Mouse (Mus musculus): ENCODE data around the gene Zfp64. TPM values are rescaled to one million over a fixed set of nuclear protein-coding genes. Genes with fewer than 3 reads are reported as not detected.

Gene Zfp64
- polyA plus RNA-seq, 1 experiment from 2014 or later: 12.9 TPM

DNA sequence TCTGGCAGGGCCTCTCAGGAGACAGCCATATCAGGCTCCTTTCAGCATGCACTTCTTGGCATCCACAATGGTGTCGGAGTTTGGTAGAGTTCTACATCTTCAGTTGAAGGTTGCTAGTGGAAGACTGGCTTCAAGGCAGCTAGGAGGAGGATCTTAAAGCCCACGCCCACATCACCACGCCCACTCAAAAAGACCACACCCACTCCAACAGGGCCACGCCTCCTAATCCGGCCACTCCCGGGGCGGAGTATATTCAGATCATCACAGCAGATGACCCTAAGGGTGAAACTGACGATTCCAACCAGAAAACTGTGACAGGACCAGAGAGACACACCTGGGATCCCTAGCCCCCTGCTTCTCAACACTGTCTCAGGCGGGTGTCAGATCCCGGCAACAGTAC lies 89.0 kb downstream of the Zfp64 start:
- no peaks in the 10 kb centered on the region for H3K36me3 ChIP-seq (ENCODE audit: control insufficient read depth, insufficient read depth)
- no peak for ATAC-seq
- TF ChIP-seq CTCF (IDR thresholded peaks at IDR 0.05; ENCODE audit: low read depth): no peak
- H3K4me1 ChIP-seq (replicated peaks; ENCODE audit: control insufficient read depth, insufficient read depth, low read length): no peaks in the 10 kb centered on the region
- H3K4me2 ChIP-seq (replicated peaks; ENCODE audit: low read depth): no peak overlapping the region
- WGBS: 71% methylated on average over 10 of the region's 10 CpGs
- no peak overlapping the region for H3K9ac ChIP-seq (ENCODE audit: low read depth, low read length)
- H3K4me3 ChIP-seq (ENCODE audit: low read depth, low read length): no peak overlapping the region
- no peak overlapping the region for H3K27ac ChIP-seq (ENCODE audit: low read depth, low read length)
- no peaks in the 10 kb centered on the region for H3K27me3 ChIP-seq (replicated peaks; ENCODE audit: control insufficient read depth, insufficient read depth, low read length)
- no peaks in the 10 kb centered on the region for H3K9me3 ChIP-seq (ENCODE audit: control insufficient read depth)

DNA sequence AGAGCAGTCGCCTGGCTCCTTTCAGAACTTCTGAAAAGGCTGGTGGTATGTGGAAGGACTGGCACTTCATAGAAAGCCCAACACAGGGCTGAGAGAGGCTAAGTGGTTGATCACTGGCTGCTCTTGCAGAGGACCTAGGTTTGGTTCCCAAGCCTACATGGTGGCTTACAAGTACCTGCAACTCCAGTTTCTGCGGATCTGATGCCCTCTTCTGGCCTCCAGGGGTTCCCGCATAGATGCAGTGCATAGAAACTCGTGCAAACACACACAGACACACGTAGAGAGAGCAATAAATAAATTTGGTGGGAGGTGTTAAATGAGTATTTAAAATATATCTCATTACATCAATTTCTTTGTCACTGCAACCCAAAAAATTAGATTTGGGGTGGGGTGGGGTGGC lies 90.5 kb downstream of the Zfp64 start:
- no peak overlapping the region for H3K4me3 ChIP-seq (ENCODE audit: low read depth, low read length)
- no peak overlapping the region for H3K9ac ChIP-seq (ENCODE audit: low read depth, low read length)
- no peaks in the 10 kb centered on the region for H3K36me3 ChIP-seq (ENCODE audit: control insufficient read depth, insufficient read depth)
- no peak overlapping the region for H3K4me2 ChIP-seq (replicated peaks; ENCODE audit: low read depth)
- ATAC-seq: no peak
- TF ChIP-seq CTCF (IDR thresholded peaks at IDR 0.05; ENCODE audit: low read depth): peak; percentile 14; the same call in 1 of the 2 replicates
- no peaks in the 10 kb centered on the region for H3K4me1 ChIP-seq (replicated peaks; ENCODE audit: control insufficient read depth, insufficient read depth, low read length)
- no peak overlapping the region for H3K27ac ChIP-seq (ENCODE audit: low read depth, low read length)
- H3K9me3 ChIP-seq (ENCODE audit: control insufficient read depth): no peaks in the 10 kb centered on the region
- H3K27me3 ChIP-seq (replicated peaks; ENCODE audit: control insufficient read depth, insufficient read depth, low read length): no peaks in the 10 kb centered on the region
- WGBS: 80% methylated on average over 5 of the region's 5 CpGs

DNA sequence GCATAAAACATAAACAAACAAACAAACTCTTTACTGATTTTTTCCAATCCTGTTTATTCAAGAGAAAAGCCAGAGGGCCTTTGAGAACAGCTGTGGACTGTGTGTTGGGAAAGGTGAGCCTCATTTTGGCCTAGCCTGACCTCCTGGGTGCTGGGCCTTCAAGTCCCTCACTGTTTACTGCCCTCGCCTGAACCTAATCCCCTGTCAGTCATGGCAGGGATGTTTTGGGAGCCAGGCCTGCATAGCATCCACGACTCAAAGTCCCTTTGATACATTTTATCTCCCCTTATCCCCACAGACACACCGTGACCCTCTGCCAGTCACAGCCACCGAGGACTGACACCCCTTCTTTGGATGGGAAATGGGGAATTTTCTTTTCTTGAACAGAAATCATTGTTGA lies 92.7 kb downstream of the Zfp64 start:
- Histone ChIP-seq H3K4me3 (ENCODE audit: low read depth, low read length) (no peak overlapping the region), H3K36me3 (ENCODE audit: control insufficient read depth, insufficient read depth) (no peaks in the 10 kb centered on the region), H3K4me2 (replicated peaks; ENCODE audit: low read depth) (no peak overlapping the region), H3K9ac (ENCODE audit: low read depth, low read length) (no peak overlapping the region), H3K27ac (ENCODE audit: low read depth, low read length) (no peak overlapping the region), H3K4me1 (replicated peaks; ENCODE audit: control insufficient read depth, insufficient read depth, low read length) (no peaks in the 10 kb centered on the region), H3K9me3 (ENCODE audit: control insufficient read depth) (no peaks in the 10 kb centered on the region), H3K27me3 (replicated peaks; ENCODE audit: control insufficient read depth, insufficient read depth, low read length) (no peaks in the 10 kb centered on the region)
- ATAC-seq: no peak
- 62% methylated on average over 4 of the region's 4 CpGs for WGBS
- TF ChIP-seq CTCF (IDR thresholded peaks at IDR 0.05; ENCODE audit: low read depth): no peak

DNA sequence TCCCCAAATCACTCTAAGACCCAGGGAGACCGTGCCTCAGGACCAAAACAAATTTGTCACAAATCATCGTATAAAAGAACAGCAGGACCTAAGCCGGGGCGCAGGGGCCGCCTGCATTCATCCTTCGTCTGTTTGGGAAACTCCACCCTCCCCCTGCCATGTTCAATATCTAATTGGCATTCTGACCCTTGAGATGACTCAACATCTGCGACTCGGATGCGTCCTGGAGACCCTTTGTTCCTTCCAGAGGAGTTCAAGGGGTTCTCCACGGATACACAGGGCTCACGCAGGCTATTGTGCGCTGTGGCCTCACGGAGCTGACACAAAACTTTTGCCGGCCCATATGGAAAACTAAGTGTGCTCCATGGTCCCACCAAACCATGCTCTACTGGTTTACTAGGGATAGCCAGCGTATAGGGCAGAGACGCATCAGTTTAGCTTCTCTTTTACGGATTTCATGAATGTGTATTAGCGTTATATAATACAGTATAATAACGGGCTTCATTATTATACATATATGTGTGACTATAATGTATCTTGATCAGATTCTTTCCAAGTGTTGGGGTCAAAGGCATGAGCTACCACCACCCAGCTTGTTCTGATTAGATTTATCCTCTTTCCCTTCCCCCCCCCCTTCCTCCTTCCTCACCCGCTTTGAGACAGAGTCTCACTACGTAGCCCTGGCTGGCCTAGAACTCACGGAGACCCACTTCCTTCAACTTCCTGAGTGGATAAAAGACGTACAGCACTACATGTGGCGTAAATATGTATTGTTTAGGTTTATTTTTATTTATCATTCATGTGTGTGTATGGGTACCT lies 94.3 kb downstream of the Zfp64 start:
- Histone ChIP-seq H3K4me3 (ENCODE audit: low read depth, low read length) (no peak overlapping the region), H3K27me3 (replicated peaks; ENCODE audit: control insufficient read depth, insufficient read depth, low read length) (no peaks in the 10 kb centered on the region), H3K36me3 (ENCODE audit: control insufficient read depth, insufficient read depth) (no peaks in the 10 kb centered on the region), H3K9me3 (ENCODE audit: control insufficient read depth) (no peaks in the 10 kb centered on the region), H3K4me1 (replicated peaks; ENCODE audit: control insufficient read depth, insufficient read depth, low read length) (no peaks in the 10 kb centered on the region), H3K4me2 (replicated peaks; ENCODE audit: low read depth) (no peak overlapping the region), H3K9ac (ENCODE audit: low read depth, low read length) (no peak overlapping the region), H3K27ac (ENCODE audit: low read depth, low read length) (no peak overlapping the region)
- ATAC-seq: no peak
- 75% methylated on average over 24 of the region's 24 CpGs for WGBS
- no peak for TF ChIP-seq CTCF (IDR thresholded peaks at IDR 0.05; ENCODE audit: low read depth)

DNA sequence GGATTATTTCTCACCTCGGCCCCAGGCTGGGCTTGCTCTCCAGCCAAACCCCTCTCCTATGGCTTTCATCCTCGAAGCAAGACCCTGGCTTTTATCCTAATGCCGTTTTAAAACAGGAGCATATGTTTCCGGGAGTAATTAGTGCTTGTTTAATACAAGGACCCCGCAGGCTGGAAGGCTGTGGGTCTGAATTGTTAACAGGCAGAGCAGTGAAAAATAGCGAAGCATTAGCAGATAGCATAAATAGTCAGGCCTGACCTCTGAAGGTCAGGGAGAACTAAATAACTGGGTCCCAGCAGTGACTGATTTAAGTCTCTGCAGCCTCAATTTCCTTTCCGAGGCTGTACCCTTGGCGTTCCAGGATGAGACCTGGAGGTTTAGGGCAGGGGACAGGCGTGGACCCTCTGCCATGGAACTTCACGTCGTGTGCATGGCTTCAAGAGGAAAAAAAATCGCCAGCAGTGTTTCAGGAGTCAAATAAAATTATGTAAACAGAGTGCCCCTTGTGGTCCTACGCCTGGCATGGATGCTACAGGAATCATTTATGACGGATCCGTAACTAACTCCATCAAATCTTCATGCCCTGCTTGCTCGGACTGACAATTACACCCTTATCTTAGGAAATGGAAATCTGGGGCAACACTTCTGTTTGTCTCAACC lies 95.2 kb downstream of the Zfp64 start:
- Histone ChIP-seq H3K9ac (ENCODE audit: low read depth, low read length) (no peak overlapping the region), H3K4me2 (replicated peaks; ENCODE audit: low read depth) (no peak overlapping the region), H3K36me3 (ENCODE audit: control insufficient read depth, insufficient read depth) (no peaks in the 10 kb centered on the region), H3K9me3 (ENCODE audit: control insufficient read depth) (no peaks in the 10 kb centered on the region), H3K27me3 (replicated peaks; ENCODE audit: control insufficient read depth, insufficient read depth, low read length) (no peaks in the 10 kb centered on the region), H3K4me1 (replicated peaks; ENCODE audit: control insufficient read depth, insufficient read depth, low read length) (no peaks in the 10 kb centered on the region), H3K27ac (ENCODE audit: low read depth, low read length) (no peak overlapping the region), H3K4me3 (ENCODE audit: low read depth, low read length) (no peak overlapping the region)
- WGBS: 49% methylated on average over 16 of the region's 16 CpGs
- ATAC-seq: no peak
- TF ChIP-seq CTCF (IDR thresholded peaks at IDR 0.05; ENCODE audit: low read depth): no peak

DNA sequence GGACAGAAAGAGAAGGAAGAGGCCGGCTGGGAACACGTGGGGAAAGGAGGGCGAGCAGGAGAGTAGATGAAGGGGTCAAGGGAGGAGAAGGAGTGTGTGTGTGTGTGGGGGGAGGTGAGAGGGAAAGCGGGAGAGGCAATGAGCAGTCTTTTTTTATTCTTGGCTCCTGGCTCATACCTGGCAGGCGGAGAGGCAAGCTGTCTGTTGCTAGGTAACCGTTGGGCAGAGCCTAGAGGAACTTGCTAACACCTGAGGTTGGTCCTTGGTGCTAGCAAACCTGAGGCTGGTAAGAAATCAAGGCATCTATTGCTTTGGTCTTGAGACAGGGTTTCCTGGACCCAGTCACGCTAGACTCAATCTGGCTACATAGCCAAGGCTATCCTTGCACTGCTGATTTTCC lies 98.7 kb downstream of the Zfp64 start:
- Histone ChIP-seq H3K9me3 (ENCODE audit: control insufficient read depth) (no peaks in the 10 kb centered on the region), H3K27me3 (replicated peaks; ENCODE audit: control insufficient read depth, insufficient read depth, low read length) (no peaks in the 10 kb centered on the region), H3K9ac (ENCODE audit: low read depth, low read length) (no peak overlapping the region), H3K4me3 (ENCODE audit: low read depth, low read length) (no peak overlapping the region), H3K4me2 (replicated peaks; ENCODE audit: low read depth) (no peak overlapping the region), H3K4me1 (replicated peaks; ENCODE audit: control insufficient read depth, insufficient read depth, low read length) (no peaks in the 10 kb centered on the region), H3K36me3 (ENCODE audit: control insufficient read depth, insufficient read depth) (no peaks in the 10 kb centered on the region), H3K27ac (ENCODE audit: low read depth, low read length) (no peak overlapping the region)
- no peak for ATAC-seq
- TF ChIP-seq CTCF (IDR thresholded peaks at IDR 0.05; ENCODE audit: low read depth): no peak
- WGBS: 45% methylated on average over 7 of the region's 7 CpGs
